Mouse (Mus musculus): ENCODE measurements around the gene Ndufa5. TPM values are rescaled to one million over a fixed set of nuclear protein-coding genes. Genes with fewer than 3 reads are reported as not detected.
A peak's percentile ranks its signal among the peaks of the same experiment; 100 is the strongest.

Gene Ndufa5
- 100 to 1,000 TPM; 272 to 273 TPM for total RNA-seq (2021)
- long read RNA-seq, experiment 1, transcript Ndufa5-201 (5 exons, 875 nt) = major isoform, 90 of 122 reads
- long read RNA-seq, experiment 1, partial matches to known transcripts = 23 of 122 reads
- long read RNA-seq, experiment 1, other reads (novel, unspliced or antisense) = 3 of 122 reads
- long read RNA-seq, experiment 2, transcript Ndufa5-201 (5 exons, 875 nt) = major isoform, 76 of 103 reads
- long read RNA-seq, experiment 2, partial matches to known transcripts = 20 of 103 reads
- long read RNA-seq, experiment 2, other reads (novel, unspliced or antisense) = 4 of 103 reads

- intact Hi-C loops (cut with DNase I) = no loop called here
- DNase-seq (ENCODE audit: extremely low spot score in 1 of 2, low spot score in 2 of 2) = peak; percentile 87 to 93
- peak within 1 kb of the TSS; percentile 92 for H3K27ac ChIP-seq
- peak within 1 kb of the TSS; percentile 84 for H3K4me3 ChIP-seq
- TF ChIP-seq CTCF (IDR thresholded peaks at IDR 0.05) = no peak
Measured at GRCm38 (mm10) chr6:24527155-24528063, at the start of gene Ndufa5. Gene Ndufa5 (minus strand): TSS chr6:24528013.

GRCm38 (mm10) chr6:24573319-24573718 lies 45.5 kb upstream of the Ndufa5 start:
- Histone ChIP-seq H3K27ac (no peak overlapping the region), H3K4me3 (no peak overlapping the region)
- no peak for DNase-seq (ENCODE audit: extremely low spot score in 1 of 2, low spot score in 2 of 2)
- intact Hi-C loops (cut with DNase I) = no loop called here
- TF ChIP-seq CTCF (IDR thresholded peaks at IDR 0.05) = no peak

- intact Hi-C loops (cut with DNase I) = no loop called here
- Histone ChIP-seq H3K4me3 (no peak overlapping the region), H3K27ac (no peak overlapping the region)
- no peak for DNase-seq (ENCODE audit: extremely low spot score in 1 of 2, low spot score in 2 of 2)
- no peak for TF ChIP-seq CTCF (IDR thresholded peaks at IDR 0.05)
Measured at GRCm38 (mm10) chr6:24572431-24572830, 44.6 kb upstream of the Ndufa5 start.

GRCm38 (mm10) chr6:24571126-24571525 lies 43.3 kb upstream of the Ndufa5 start:
- intact Hi-C loops (cut with DNase I) = no loop called here
- no peak for TF ChIP-seq CTCF (IDR thresholded peaks at IDR 0.05)

GRCm38 (mm10) chr6:24570278-24570677 lies 42.5 kb upstream of the Ndufa5 start:
- TF ChIP-seq CTCF (IDR thresholded peaks at IDR 0.05) = no peak
- H3K4me3 ChIP-seq = no peak overlapping the region
- no peak overlapping the region for H3K27ac ChIP-seq
- no peak for DNase-seq (ENCODE audit: extremely low spot score in 1 of 2, low spot score in 2 of 2)
- intact Hi-C loops (cut with DNase I) = no loop called here

More at GRCm38 (mm10) chr6:24571126-24571525, 43.3 kb upstream of the Ndufa5 start:
- no peak overlapping the region for H3K27ac ChIP-seq
- no peak for DNase-seq (ENCODE audit: extremely low spot score in 1 of 2, low spot score in 2 of 2)
- H3K4me3 ChIP-seq = no peak overlapping the region

- Histone ChIP-seq H3K27ac (no peak overlapping the region), H3K4me3 (no peak overlapping the region)
- intact Hi-C loops (cut with DNase I) = no loop called here
- DNase-seq (ENCODE audit: extremely low spot score in 1 of 2, low spot score in 2 of 2) = no peak
- no peak for TF ChIP-seq CTCF (IDR thresholded peaks at IDR 0.05)
Measured at GRCm38 (mm10) chr6:24569711-24570110, 41.9 kb upstream of the Ndufa5 start.

- TF ChIP-seq CTCF (IDR thresholded peaks at IDR 0.05) = peak; percentile 41
- intact Hi-C loops (cut with DNase I) = no loop called here
- DNase-seq (ENCODE audit: extremely low spot score in 1 of 2, low spot score in 2 of 2) = no peak
- H3K27ac ChIP-seq = no peak overlapping the region
- H3K4me3 ChIP-seq = no peak overlapping the region
Measured at GRCm38 (mm10) chr6:24568963-24569362, 41.1 kb upstream of the Ndufa5 start.

- Histone ChIP-seq H3K27ac (no peak overlapping the region), H3K4me3 (no peak overlapping the region)
- no peak for TF ChIP-seq CTCF (IDR thresholded peaks at IDR 0.05)
- DNase-seq (ENCODE audit: extremely low spot score in 1 of 2, low spot score in 2 of 2) = no peak
- intact Hi-C loops (cut with DNase I) = no loop called here
Measured at GRCm38 (mm10) chr6:24564886-24565285, 37.1 kb upstream of the Ndufa5 start.

- TF ChIP-seq CTCF (IDR thresholded peaks at IDR 0.05) = no peak; the same call in 1 of the 2 replicates
- intact Hi-C loops (cut with DNase I) = no loop called here
- no peak overlapping the region for H3K27ac ChIP-seq
- no peak overlapping the region for H3K4me3 ChIP-seq
- DNase-seq (ENCODE audit: extremely low spot score in 1 of 2, low spot score in 2 of 2) = peak in 1 of 2 experiments; percentile 23
Measured at GRCm38 (mm10) chr6:24564081-24564480, 36.3 kb upstream of the Ndufa5 start.

GRCm38 (mm10) chr6:24555488-24555887 lies 27.7 kb upstream of the Ndufa5 start:
- DNase-seq (ENCODE audit: extremely low spot score in 1 of 2, low spot score in 2 of 2) = no peak
- no peak overlapping the region for H3K27ac ChIP-seq
- intact Hi-C loops (cut with DNase I) = no loop called here
- no peak for TF ChIP-seq CTCF (IDR thresholded peaks at IDR 0.05)
- no peak overlapping the region for H3K4me3 ChIP-seq

GRCm38 (mm10) chr6:24554427-24555086 lies 26.7 kb upstream of the Ndufa5 start:
- no peak for TF ChIP-seq CTCF (IDR thresholded peaks at IDR 0.05)
- Histone ChIP-seq H3K4me3 (no peak overlapping the region), H3K27ac (no peak overlapping the region; the same call in 1 of the 2 replicates)
- intact Hi-C loops (cut with DNase I) = no loop called here
- no peak for DNase-seq (ENCODE audit: extremely low spot score in 1 of 2, low spot score in 2 of 2)

GRCm38 (mm10) chr6:24552046-24552445 lies 24.2 kb upstream of the Ndufa5 start:
- no peak for DNase-seq (ENCODE audit: extremely low spot score in 1 of 2, low spot score in 2 of 2)
- Histone ChIP-seq H3K27ac (no peak overlapping the region; the same call in 1 of the 2 replicates), H3K4me3 (no peak overlapping the region)
- no peak for TF ChIP-seq CTCF (IDR thresholded peaks at IDR 0.05)
- intact Hi-C loops (cut with DNase I) = no loop called here

All from left cerebral cortex, adult 2 months (tissue).